Mouse (Mus musculus) right cerebral cortex, postnatal 4 days (tissue): Measurements from ENCODE around the gene Adamts14.

Experiments used
- DNase-seq: peaks from one replicate; pipeline ENCODE4 v3.0.0-alpha.2; 2022

Gene Adamts14

GRCm38 (mm10) chr10:61226784-61227396 lies 46.3 kb downstream of the Adamts14 start:
- DNase-seq, result no peak

GRCm38 (mm10) chr10:61225694-61226093 lies 47.5 kb downstream of the Adamts14 start:
- DNase-seq, result no peak

DNA sequence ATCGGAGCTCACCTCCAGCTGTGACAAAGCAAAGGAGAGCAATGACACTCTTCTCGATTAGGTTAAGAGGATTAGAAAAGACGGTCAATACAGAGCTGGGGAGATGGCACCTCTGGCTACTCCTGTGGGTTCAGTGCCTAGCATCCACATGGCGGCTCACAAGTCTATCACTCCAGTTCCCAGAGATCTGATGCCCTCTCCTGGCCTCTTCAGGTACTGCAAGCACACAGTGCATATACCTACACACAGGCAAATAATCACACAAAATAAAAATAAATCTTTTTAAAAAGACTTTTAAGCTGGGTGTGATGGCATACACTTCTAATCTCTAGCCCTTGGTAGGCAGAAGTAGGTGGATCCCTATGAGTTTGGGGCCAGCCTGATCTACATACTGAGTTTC lies 53.9 kb downstream of the Adamts14 start:
- no peak for DNase-seq

GRCm38 (mm10) chr10:61216163-61216562 lies 57.1 kb downstream of the Adamts14 start:
- no peak for DNase-seq

DNA sequence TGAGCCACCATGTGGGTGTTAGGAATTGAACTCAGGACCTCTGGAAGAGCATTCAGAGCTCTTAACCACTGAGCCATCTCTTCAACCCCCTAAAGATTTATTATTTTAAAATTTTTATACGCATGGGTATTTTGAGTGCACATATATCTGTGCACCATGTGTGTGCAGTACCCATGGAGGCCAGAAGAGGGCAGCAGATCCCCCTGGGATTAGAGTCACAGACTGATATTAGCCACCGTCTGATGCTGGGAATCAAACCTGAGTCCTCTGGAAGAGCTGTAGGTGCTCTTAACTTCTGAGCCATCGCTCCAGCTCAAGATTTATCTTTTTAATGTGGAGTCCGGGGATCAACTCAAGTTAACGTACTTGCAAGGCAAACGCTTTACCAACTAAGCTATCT lies 57.6 kb downstream of the Adamts14 start:
- DNase-seq, result no peak

DNA sequence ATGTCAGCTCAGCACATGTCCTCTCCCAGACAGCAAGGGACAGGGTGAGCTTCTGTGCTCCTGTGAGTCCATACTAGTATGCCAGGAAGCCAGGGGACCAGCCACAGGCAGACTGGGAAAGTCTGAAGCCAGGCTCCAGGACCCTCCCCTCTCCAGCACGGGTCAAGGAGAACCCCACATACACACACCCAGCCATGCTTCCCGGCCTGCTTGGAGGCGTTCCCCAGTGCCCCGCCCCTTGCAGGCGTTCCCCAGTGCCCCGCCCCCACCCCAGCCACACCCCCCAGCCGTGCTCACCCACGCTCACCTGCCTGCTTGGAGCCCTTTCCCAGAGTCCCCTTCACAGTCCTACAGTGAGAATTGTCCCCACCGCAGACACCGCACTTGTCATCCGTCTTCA lies 60.4 kb downstream of the Adamts14 start:
- no peak for DNase-seq

DNA sequence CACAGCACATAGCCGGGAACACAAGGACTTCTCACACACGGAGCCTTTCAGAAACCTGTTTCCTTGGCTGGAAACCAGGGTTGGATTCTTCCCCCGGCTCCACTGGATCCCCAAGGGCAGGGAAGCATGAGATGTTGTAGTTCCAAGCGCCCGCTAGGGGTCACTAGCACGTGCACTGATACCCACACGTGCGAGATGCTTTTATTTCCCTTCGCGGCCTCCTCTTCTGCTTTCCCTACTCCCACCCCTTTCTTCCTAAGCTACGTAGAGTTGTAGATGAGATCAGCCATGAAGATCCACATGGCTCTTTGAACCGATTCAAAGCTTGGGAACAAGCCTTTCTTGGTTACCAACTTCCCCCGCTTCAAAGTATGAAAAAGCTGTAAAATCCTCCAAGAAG lies 61.5 kb downstream of the Adamts14 start:
- peak; percentile 72 for DNase-seq

DNA sequence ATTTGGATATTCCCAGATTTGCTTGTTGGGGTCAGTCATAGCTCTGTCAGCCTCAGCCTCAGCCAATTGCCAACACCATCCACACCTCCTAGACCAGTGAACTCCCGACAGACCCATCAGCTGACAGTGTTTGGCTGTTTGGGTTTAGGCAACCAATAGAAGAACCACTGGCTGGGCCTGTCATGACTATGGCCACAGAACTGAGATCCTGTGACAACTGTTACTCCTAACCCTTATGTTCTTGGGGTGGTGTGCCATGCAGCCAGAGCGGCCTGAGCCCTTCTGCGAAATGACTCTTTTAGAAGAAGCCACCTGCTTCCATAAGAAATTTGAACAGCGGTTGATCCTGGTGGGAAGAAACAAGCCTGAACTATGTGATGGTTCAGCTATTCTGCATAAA lies 62.1 kb downstream of the Adamts14 start:
- no peak for DNase-seq

- DNase-seq, result no peak
Measured at GRCm38 (mm10) chr10:61208114-61208684, 65.0 kb downstream of the Adamts14 start.

GRCm38 (mm10) chr10:61203930-61204329 lies 69.3 kb downstream of the Adamts14 start:
- no peak for DNase-seq

- DNase-seq, result no peak
Measured at GRCm38 (mm10) chr10:61201596-61202318, 71.5 kb downstream of the Adamts14 start.

- DNase-seq, result no peak
Measured at GRCm38 (mm10) chr10:61200998-61201397, 72.2 kb downstream of the Adamts14 start.

DNA sequence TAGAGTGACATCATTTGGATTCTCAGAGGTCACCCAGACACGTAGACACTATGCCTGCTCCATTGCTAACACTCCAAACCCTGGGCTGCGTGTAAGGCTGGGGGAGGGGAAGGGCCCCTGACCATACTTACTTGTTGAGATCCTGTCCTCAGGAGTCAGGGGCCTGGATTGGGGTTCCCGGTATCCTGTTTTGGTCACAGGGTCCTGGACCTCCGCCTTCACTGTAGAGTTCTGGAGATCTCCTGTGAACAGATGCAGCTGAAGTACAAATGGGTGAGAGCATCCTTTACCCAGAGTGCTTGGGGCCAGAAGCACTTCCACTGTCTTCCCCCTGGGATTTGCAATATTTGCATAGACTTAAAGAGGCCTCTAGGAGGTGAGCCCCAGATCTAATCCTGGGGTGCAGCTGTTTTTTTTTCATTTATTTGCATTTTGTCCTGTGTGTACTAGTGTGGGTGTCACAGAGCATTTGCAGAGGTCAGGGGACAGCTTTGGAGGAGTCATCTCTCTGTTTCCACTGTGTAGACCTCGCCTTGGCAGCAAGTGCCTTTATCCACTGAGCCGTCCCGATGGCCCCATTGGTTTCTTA lies 72.9 kb downstream of the Adamts14 start:
- DNase-seq, result no peak

GRCm38 (mm10) chr10:61199566-61200213 lies 73.5 kb downstream of the Adamts14 start:
- DNase-seq, result peak; percentile 78

GRCm38 (mm10) chr10:61195718-61196291 lies 77.4 kb downstream of the Adamts14 start:
- no peak for DNase-seq

DNA sequence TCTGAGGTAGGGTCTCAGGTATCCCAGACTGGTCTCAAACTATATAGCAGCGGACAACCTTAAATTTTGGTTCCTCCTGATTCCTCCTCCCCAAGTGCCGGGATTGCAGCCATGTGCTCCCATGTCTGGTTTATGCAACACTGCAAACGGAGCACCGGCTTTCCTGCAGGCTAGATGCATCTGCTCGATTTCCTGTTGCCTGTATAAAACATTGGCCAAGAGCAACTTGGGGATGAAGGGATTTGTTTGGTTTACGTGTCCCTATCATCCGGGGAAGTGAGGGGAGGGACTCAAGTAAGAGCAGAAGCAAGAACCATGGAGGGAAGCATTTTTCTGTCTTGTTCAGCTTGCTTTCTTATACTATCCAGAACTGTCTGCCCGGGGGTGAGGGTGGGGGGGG lies 78.0 kb downstream of the Adamts14 start:
- no peak for DNase-seq

GRCm38 (mm10) chr10:61194611-61195010 lies 78.6 kb downstream of the Adamts14 start:
- DNase-seq, result no peak

- DNase-seq, result no peak
Measured at GRCm38 (mm10) chr10:61188010-61188409, 85.2 kb downstream of the Adamts14 start.

- no peak for DNase-seq
Measured at GRCm38 (mm10) chr10:61187001-61187400, 86.2 kb downstream of the Adamts14 start.

DNA sequence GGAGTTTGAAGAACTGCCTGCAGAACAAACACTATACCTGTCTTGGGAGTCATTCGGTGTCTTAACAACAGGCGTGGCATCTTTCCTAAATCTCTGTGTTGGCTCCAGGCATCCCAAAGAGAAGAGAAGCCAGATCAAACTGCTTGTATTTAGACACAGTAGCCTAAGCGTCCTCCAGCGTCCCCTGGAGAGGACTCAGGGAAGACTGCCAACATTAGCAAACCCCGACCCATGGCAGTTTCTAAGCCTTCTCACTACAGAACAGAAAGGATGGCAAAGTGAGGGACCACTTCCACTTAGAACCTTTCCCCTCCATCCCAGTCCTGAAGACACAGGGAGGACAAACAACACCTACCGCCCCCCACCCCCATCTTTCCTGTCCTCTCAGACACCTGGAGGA lies 93.3 kb downstream of the Adamts14 start:
- DNase-seq, result no peak

DNA sequence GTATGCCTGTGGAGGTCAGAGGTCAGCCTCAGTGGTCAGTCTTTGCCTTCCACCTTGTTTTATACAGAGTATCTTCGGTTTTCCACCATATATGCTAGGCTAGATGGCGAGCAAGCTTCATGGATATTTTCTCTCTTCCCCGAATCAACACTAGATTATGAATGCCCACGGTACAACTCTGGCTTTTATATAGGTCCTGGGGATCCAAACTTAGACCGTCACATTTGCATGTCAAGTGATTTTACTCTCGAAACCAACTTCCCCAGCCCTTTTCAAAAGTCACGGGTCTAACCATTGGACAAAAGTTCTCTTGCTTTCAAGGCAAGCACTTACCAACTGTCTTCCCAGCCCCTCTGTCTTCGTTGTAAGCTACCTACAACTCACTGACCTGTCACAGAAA lies 94.6 kb downstream of the Adamts14 start:
- no peak for DNase-seq

- DNase-seq, result no peak
Measured at GRCm38 (mm10) chr10:61177751-61178150, 95.5 kb downstream of the Adamts14 start.

- no peak for DNase-seq
Measured at GRCm38 (mm10) chr10:61176221-61176790, 96.9 kb downstream of the Adamts14 start.
